Mouse (Mus musculus): Measurements from ENCODE around the gene Gm6351. TPM values are rescaled to one million over a fixed set of nuclear protein-coding genes. Genes with fewer than 3 reads are reported as not detected.
"Not testable (repeated sequence)": the region's sequence is repeated elsewhere in the genome, so short reads cannot be mapped to it uniquely, and the experiment has no call there.

The Gm6351 gene
- total RNA-seq (2017), result 0.48 TPM in 1 of 3 replicates, not detected in the others

- not testable (repeated sequence) for ATAC-seq (replicated peaks; ENCODE audit: insufficient number of reproducible peaks, low FRiP score, low TSS enrichment, poor library complexity, severe bottlenecking)
These were observed at the start of gene Gm6351 for GRCm38 (mm10) chr5:94076085-94076484. Gm6351 (plus strand) TSS chr5:94076385.

DNA sequence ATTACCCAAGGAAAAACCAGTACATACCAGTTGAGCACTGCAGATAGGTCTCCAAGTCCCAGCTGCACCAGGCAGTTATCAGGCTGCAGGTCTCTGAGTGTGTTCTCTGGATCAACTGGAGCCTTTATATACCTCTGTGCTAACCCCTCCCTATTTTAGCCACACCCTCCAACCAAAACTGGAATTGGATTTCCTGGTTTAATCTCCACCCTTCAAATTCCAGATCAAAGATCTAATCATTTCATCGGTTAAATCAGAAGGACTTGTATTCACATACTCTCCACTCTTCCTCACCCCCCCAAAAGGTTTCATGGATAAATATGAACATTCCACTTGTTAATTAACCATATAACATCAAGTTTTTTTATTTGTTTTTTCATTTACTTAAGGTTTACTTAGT lies 5.7 kb upstream of the Gm6351 start, which contains the start of gene BC061212:
TSS of gene BC061212 (minus strand) at position 101 of the 400 bp plus-strand sequence.
- not testable (repeated sequence) for ATAC-seq (replicated peaks; ENCODE audit: insufficient number of reproducible peaks, low FRiP score, low TSS enrichment, poor library complexity, severe bottlenecking)

Other genes starting within 250 kb of the Gm6351 start
- gene Gm7792, start 232.6 kb upstream of the Gm6351 start, total RNA-seq (2017), result not detected in 3 replicates
- not detected in 3 replicates for gene Gm16429, start 147.3 kb upstream of the Gm6351 start, total RNA-seq (2017)
- not detected in 3 replicates for gene BC061212, start 5.8 kb upstream of the Gm6351 start, total RNA-seq (2017)
- not detected in 3 replicates for gene Gm3106, start 141.6 kb downstream of the Gm6351 start, total RNA-seq (2017)
- gene A430089I19Rik, start 230.4 kb downstream of the Gm6351 start, total RNA-seq (2017), result not detected in 3 replicates
- not detected in 3 replicates for gene Gm6502, start 238.1 kb downstream of the Gm6351 start, total RNA-seq (2017)

All from monocyte, adult 5-6 weeks (primary cell).